9 mouse cellular contexts compared by ENCODE assay signal in the genomic region with DNA sequence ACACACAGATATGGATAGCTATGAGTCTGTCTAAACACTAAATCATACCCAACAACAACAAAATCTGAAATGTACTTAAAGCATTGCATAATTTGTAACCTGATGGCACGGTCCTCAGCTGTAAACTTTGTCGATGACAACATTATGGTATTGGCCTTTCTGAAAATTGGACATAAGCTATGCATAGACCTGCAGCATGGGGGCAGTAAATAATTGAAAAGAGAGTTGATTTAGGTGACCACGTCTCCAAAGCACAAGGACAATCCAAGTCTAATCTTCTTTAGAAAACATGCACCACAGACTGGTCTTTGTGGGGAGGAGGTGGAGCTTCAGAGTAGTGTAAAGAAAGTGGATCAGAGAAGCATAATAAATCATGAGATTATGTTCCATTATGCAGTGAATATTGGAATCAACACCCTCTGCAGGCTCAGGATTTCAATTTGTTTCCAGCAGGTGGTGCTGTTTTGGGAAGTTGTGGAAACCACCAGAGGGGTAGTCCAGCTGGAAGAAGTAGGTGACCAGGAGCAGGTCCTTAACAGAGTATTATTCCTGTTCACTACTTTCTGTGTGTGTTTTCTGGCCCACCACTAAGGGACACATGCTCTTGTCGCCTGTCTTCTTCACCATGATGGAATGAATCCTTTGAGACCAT.
DNase-seq lines count a peak whose midpoint lies in the region; ATAC-seq and TF ChIP-seq lines count a peak whose summit lies in the region.
"Had no signal": no experiment of that assay in that cellular context is flagged by ENCODE, and none has a peak within 500 bp of the region (broad histone marks: within the 10 kb centered on the region; RNA-seq: fewer than 3 reads in every experiment).

No protein-coding gene starts in this region.

- peak; percentile 34 for TF ChIP-seq CTCF in forebrain, postnatal 0 days (IDR thresholded peaks at IDR 0.05; ENCODE audit: low read depth)

- no peak overlapping the region for H3K9ac ChIP-seq in forebrain, postnatal 0 days
- H3K9ac ChIP-seq: embryonic facial prominence, embryonic 13.5 days had no signal

- 64% methylated on average over 4 of the region's 4 CpGs for WGBS in forebrain, postnatal 0 days

- no peak overlapping the region for H3K4me3 ChIP-seq in forebrain, postnatal 0 days (ENCODE audit: low read depth, low read length)
- H3K4me3 ChIP-seq: embryonic facial prominence, embryonic 13.5 days had no signal

- DNase-seq in cerebellum, adult 11 months: no peak
- DNase-seq in lung, postnatal 25 days (ENCODE audit: low spot score): peak; percentile 2
- no peak for DNase-seq in lung, postnatal 14 days
- peak; percentile 16 for DNase-seq in forebrain, postnatal 0 days
- DNase-seq in mesoderm, embryonic 11.5 days (ENCODE audit: low read depth, low spot score): peak; percentile 6
- DNase-seq in thymus, postnatal 0 days (ENCODE audit: low spot score): no peak
- no peak for DNase-seq in layer of hippocampus, postnatal 36 days

- no peaks in the 10 kb centered on the region for H3K4me1 ChIP-seq in forebrain, postnatal 0 days (ENCODE audit: insufficient read depth)
- H3K4me1 ChIP-seq: embryonic facial prominence, embryonic 13.5 days had no signal

- ATAC-seq in cerebellum, adult (ENCODE audit: insufficient number of reproducible peaks, low FRiP score, low TSS enrichment): peak; percentile 52
- ATAC-seq in forebrain, postnatal 0 days: no peak

- H3K9me3 ChIP-seq in forebrain, postnatal 0 days (ENCODE audit: low read length): no peaks in the 10 kb centered on the region
- H3K9me3 ChIP-seq: embryonic facial prominence, embryonic 13.5 days had no signal

- H3K4me2 ChIP-seq in forebrain, postnatal 0 days (ENCODE audit: low read depth): no peak overlapping the region
- H3K4me2 ChIP-seq: embryonic facial prominence, embryonic 13.5 days had no signal

- no peak overlapping the region for H3K27ac ChIP-seq in forebrain, postnatal 0 days (ENCODE audit: low read depth, low read length)
- H3K27ac ChIP-seq: embryonic facial prominence, embryonic 13.5 days had no signal

- no peaks in the 10 kb centered on the region for H3K27me3 ChIP-seq in forebrain, postnatal 0 days (ENCODE audit: insufficient read depth, low read length)
- H3K27me3 ChIP-seq: embryonic facial prominence, embryonic 13.5 days had no signal

- no peaks in the 10 kb centered on the region for H3K36me3 ChIP-seq in forebrain, postnatal 0 days (ENCODE audit: insufficient read depth)
- H3K36me3 ChIP-seq: embryonic facial prominence, embryonic 13.5 days had no signal

Comparison
In these comparisons a context has a peak if more than half of its experiments do, and no peak if none do; other contexts are left out.
1. DNase-seq: peak in lung, postnatal 25 days (single experiment), forebrain, postnatal 0 days (single experiment) and mesoderm, embryonic 11.5 days (single experiment); none in cerebellum, adult 11 months (single experiment), lung, postnatal 14 days (single experiment), thymus, postnatal 0 days (single experiment) and layer of hippocampus, postnatal 36 days (0 of 2).